Mouse (Mus musculus): ENCODE data around the gene Cluh. TPM values are rescaled to one million over a fixed set of nuclear protein-coding genes. Genes with fewer than 3 reads are reported as not detected.

Cluh gene
- polyA plus RNA-seq, 1 experiment, result 37.1 TPM

- Histone ChIP-seq H3K36me3 (ENCODE audit: control insufficient read depth, insufficient read depth, low read length) (no peaks in the 10 kb centered on the region), H3K4me3 (ENCODE audit: control insufficient read depth, low read depth, low read length) (peak overlapping the region; percentile 25), H3K4me1 (ENCODE audit: control insufficient read depth, insufficient read depth, low read length) (peaks cover 4% of the 10 kb centered on the region), H3K27me3 (ENCODE audit: control insufficient read depth, insufficient read depth, low read length) (no peaks in the 10 kb centered on the region), H3K27ac (ENCODE audit: control insufficient read depth, insufficient read depth, low read depth, low read length) (no peak overlapping the region)
- no peak for TF ChIP-seq POLR2A (IDR thresholded peaks at IDR 0.05; ENCODE audit: control insufficient read depth, low read depth, low read length)
- TF ChIP-seq CTCF (IDR thresholded peaks at IDR 0.05; ENCODE audit: control insufficient read depth, insufficient read depth, insufficient replicate concordance, low read depth, low read length), result no peak
These were observed 17.2 kb upstream of the Cluh start for GRCm38 (mm10) chr11:74631880-74632789.

- no peaks in the 10 kb centered on the region for H3K36me3 ChIP-seq (ENCODE audit: control insufficient read depth, insufficient read depth, low read length)
- no peak overlapping the region for H3K27ac ChIP-seq (ENCODE audit: control insufficient read depth, insufficient read depth, low read depth, low read length)
- peaks cover 7% of the 10 kb centered on the region for H3K4me1 ChIP-seq (ENCODE audit: control insufficient read depth, insufficient read depth, low read length)
- no peaks in the 10 kb centered on the region for H3K27me3 ChIP-seq (ENCODE audit: control insufficient read depth, insufficient read depth, low read length)
- no peak overlapping the region for H3K4me3 ChIP-seq (ENCODE audit: control insufficient read depth, low read depth, low read length)
- peak; percentile 69; the same call in 1 of the 2 replicates for TF ChIP-seq CTCF (IDR thresholded peaks at IDR 0.05; ENCODE audit: control insufficient read depth, insufficient read depth, insufficient replicate concordance, low read depth, low read length)
- no peak for TF ChIP-seq POLR2A (IDR thresholded peaks at IDR 0.05; ENCODE audit: control insufficient read depth, low read depth, low read length)
These were observed 14.6 kb upstream of the Cluh start for GRCm38 (mm10) chr11:74634490-74635275.

GRCm38 (mm10) chr11:74637486-74637885, 11.8 kb upstream of the Cluh start:
- Histone ChIP-seq H3K4me3 (ENCODE audit: control insufficient read depth, low read depth, low read length) (peak overlapping the region; percentile 78), H3K27me3 (ENCODE audit: control insufficient read depth, insufficient read depth, low read length) (no peaks in the 10 kb centered on the region), H3K36me3 (ENCODE audit: control insufficient read depth, insufficient read depth, low read length) (no peaks in the 10 kb centered on the region), H3K27ac (ENCODE audit: control insufficient read depth, insufficient read depth, low read depth, low read length) (no peak overlapping the region), H3K4me1 (ENCODE audit: control insufficient read depth, insufficient read depth, low read length) (peaks cover 2% of the 10 kb centered on the region)
- TF ChIP-seq CTCF (IDR thresholded peaks at IDR 0.05; ENCODE audit: control insufficient read depth, insufficient read depth, insufficient replicate concordance, low read depth, low read length) (no peak), POLR2A (IDR thresholded peaks at IDR 0.05; ENCODE audit: control insufficient read depth, low read depth, low read length) (no peak)

- Histone ChIP-seq H3K27me3 (ENCODE audit: control insufficient read depth, insufficient read depth, low read length) (no peaks in the 10 kb centered on the region), H3K36me3 (ENCODE audit: control insufficient read depth, insufficient read depth, low read length) (no peaks in the 10 kb centered on the region), H3K4me3 (ENCODE audit: control insufficient read depth, low read depth, low read length) (peak overlapping the region; percentile 78), H3K4me1 (ENCODE audit: control insufficient read depth, insufficient read depth, low read length) (peaks cover 2% of the 10 kb centered on the region), H3K27ac (ENCODE audit: control insufficient read depth, insufficient read depth, low read depth, low read length) (peak overlapping the region; percentile 75)
- TF ChIP-seq POLR2A (IDR thresholded peaks at IDR 0.05; ENCODE audit: control insufficient read depth, low read depth, low read length) (peak; percentile 48; the same call in 1 of the 2 replicates), CTCF (IDR thresholded peaks at IDR 0.05; ENCODE audit: control insufficient read depth, insufficient read depth, insufficient replicate concordance, low read depth, low read length) (peak; percentile 37; the same call in 1 of the 2 replicates)
These were observed 11.1 kb upstream of the Cluh start for GRCm38 (mm10) chr11:74637971-74638790.

GRCm38 (mm10) chr11:74638791-74639411, 10.4 kb upstream of the Cluh start:
- TF ChIP-seq POLR2A (IDR thresholded peaks at IDR 0.05; ENCODE audit: control insufficient read depth, low read depth, low read length) (no peak), CTCF (IDR thresholded peaks at IDR 0.05; ENCODE audit: control insufficient read depth, insufficient read depth, insufficient replicate concordance, low read depth, low read length) (no peak)
- H3K4me1 ChIP-seq (ENCODE audit: control insufficient read depth, insufficient read depth, low read length), result peaks cover 2% of the 10 kb centered on the region
- H3K4me3 ChIP-seq (ENCODE audit: control insufficient read depth, low read depth, low read length), result peak overlapping the region; percentile 78
- no peak overlapping the region for H3K27ac ChIP-seq (ENCODE audit: control insufficient read depth, insufficient read depth, low read depth, low read length)
- no peaks in the 10 kb centered on the region for H3K27me3 ChIP-seq (ENCODE audit: control insufficient read depth, insufficient read depth, low read length)
- H3K36me3 ChIP-seq (ENCODE audit: control insufficient read depth, insufficient read depth, low read length), result no peaks in the 10 kb centered on the region

- no peak overlapping the region for H3K27ac ChIP-seq (ENCODE audit: control insufficient read depth, insufficient read depth, low read depth, low read length)
- H3K36me3 ChIP-seq (ENCODE audit: control insufficient read depth, insufficient read depth, low read length), result no peaks in the 10 kb centered on the region
- no peaks in the 10 kb centered on the region for H3K27me3 ChIP-seq (ENCODE audit: control insufficient read depth, insufficient read depth, low read length)
- TF ChIP-seq POLR2A (IDR thresholded peaks at IDR 0.05; ENCODE audit: control insufficient read depth, low read depth, low read length) (no peak), CTCF (IDR thresholded peaks at IDR 0.05; ENCODE audit: control insufficient read depth, insufficient read depth, insufficient replicate concordance, low read depth, low read length) (no peak)
- no peak overlapping the region for H3K4me3 ChIP-seq (ENCODE audit: control insufficient read depth, low read depth, low read length)
- H3K4me1 ChIP-seq (ENCODE audit: control insufficient read depth, insufficient read depth, low read length), result peaks cover 2% of the 10 kb centered on the region
These were observed 9.7 kb upstream of the Cluh start for GRCm38 (mm10) chr11:74639628-74640027.
